Mouse (Mus musculus) small intestine, adult 2 months (tissue): Measurements from ENCODE around the gene Cntn4.

Experiments
- CTCF ChIP-seq: fragments of 200-500 bp; IDR thresholded peaks from 2 replicates; pipeline ENCODE4 v1.5.1; 2012; ENCODE audit warnings: low read depth, mild to moderate bottlenecking, control low read depth, inconsistent platforms, low read length, moderate library complexity, mixed read lengths; ENCODE audit not compliant: insufficient replicate concordance, insufficient read length; ENCODE audit errors: extremely low read depth
- POLR2A ChIP-seq: fragments of 200-500 bp; IDR thresholded peaks from 2 replicates; pipeline ENCODE4 v1.6.1; 2012; ENCODE audit warnings: low read depth, mild to moderate bottlenecking, control low read depth, inconsistent platforms, low read length, moderate library complexity

DNA sequence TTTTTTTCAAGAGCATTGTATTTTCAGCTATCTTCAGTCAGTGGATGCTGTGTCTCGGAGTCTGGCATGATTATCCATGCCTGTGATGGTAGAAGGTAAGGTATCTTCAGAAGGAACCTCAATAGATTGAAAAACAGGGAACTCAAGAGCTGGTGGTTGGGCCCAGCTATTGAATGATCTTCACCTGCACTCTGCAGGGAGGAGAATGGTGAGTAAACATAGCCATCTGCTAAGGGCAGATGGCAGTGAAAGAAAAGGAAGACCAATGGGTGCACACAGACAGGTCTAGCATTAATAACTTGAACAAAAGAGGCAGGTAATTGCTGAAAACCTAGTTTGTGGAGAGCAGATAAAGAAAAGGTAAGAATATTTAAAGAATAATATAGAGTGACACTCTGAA, 261.0 kb downstream of the Cntn4 start:
- TF ChIP-seq CTCF (no peak), POLR2A (no peak)
